Mouse (Mus musculus) liver, postnatal 0 days (tissue): Measurements from ENCODE around the gene Gm44805. TPM values are rescaled to one million over a fixed set of nuclear protein-coding genes. Genes with fewer than 3 reads are reported as not detected.
"Not testable (repeated sequence)": the region's sequence is repeated elsewhere in the genome, so short reads cannot be mapped to it uniquely, and the experiment has no call there.

ENCODE experiments used
- ATAC-seq: fragments of 200-750 bp; cut with Nextera tagmentation; 2 replicates; pipeline ENCODE4 v1.8.0; 2017; ENCODE audit warnings: mild to moderate bottlenecking, moderate library complexity
- DNase-seq: peaks from one replicate; pipeline ENCODE4 v3.0.0-alpha.2; 2016
- H3K27ac ChIP-seq: fragments of 300-500 bp; sonication (generic); 2 replicates; pipeline ENCODE4 v1.5.1; 2014; ENCODE audit warnings: antibody characterized with exemption, moderate library complexity, mild to moderate bottlenecking, low read depth
- H3K27me3 ChIP-seq: fragments of 300-500 bp; sonication (generic); 2 replicates; pipeline ENCODE4 v1.6.1; 2014; ENCODE audit warnings: low read length, control low read depth, mixed read lengths; ENCODE audit not compliant: insufficient read depth
- H3K36me3 ChIP-seq: fragments of 300-500 bp; sonication (generic); replicated peaks from 2 replicates; pipeline ENCODE4 v1.6.1; 2014; ENCODE audit warnings: mild to moderate bottlenecking, control low read depth, low read length, moderate library complexity, mixed read lengths; ENCODE audit not compliant: insufficient read depth
- H3K4me1 ChIP-seq: fragments of 300-500 bp; sonication (generic); 2 replicates; pipeline ENCODE4 v1.6.1; 2014; ENCODE audit warnings: antibody characterized with exemption, mild to moderate bottlenecking, control low read depth; ENCODE audit not compliant: insufficient read depth
- H3K4me2 ChIP-seq: fragments of 300-500 bp; sonication (generic); 2 replicates; pipeline ENCODE4 v1.6.1; 2014; ENCODE audit warnings: low read depth, mild to moderate bottlenecking, low read length, moderate library complexity, mixed read lengths
- H3K4me3 ChIP-seq: fragments of 300-500 bp; sonication (generic); 2 replicates; pipeline ENCODE4 v1.5.1; 2014; ENCODE audit warnings: low read depth, low read length
- H3K9ac ChIP-seq: fragments of 300-500 bp; sonication (generic); replicated peaks from 2 replicates; pipeline ENCODE4 v1.6.1; 2014; ENCODE audit warnings: mild to moderate bottlenecking, moderate library complexity
- H3K9me3 ChIP-seq: fragments of 300-500 bp; sonication (generic); 2 replicates; pipeline ENCODE4 v1.6.1; 2016; ENCODE audit warnings: mild to moderate bottlenecking, control low read depth, low read length, mixed read lengths
- CTCF ChIP-seq: sonication (generic); IDR thresholded peaks from 2 replicates; pipeline ENCODE4 v1.5.1; 2016; ENCODE audit warnings: antibody characterized with exemption, low read depth
- EP300 ChIP-seq: IDR thresholded peaks from 2 replicates; pipeline ENCODE4 v1.6.1; 2016; ENCODE audit warnings: antibody characterized with exemption, low read depth, mild to moderate bottlenecking
- WGBS: fragments of 180-500 bp; shearing (Covaris S2); extraction: QIAGEN DNeasy Blood & Tissue Kit; methylation state at CpG from one replicate; pipeline ENCODE4 v1.1.7; 2014; ENCODE audit not compliant: insufficient replicate concordance; 5-methylcytosine and 5-hydroxymethylcytosine counted together
- polyA plus RNA-seq: library from polyadenylated mRNA; unstranded; fragments of >200 nt; fragmentation: Nextera tagmentation; extraction: Ambion mirVana; gene quantifications from 2 replicates; pipeline ENCODE4 v1.2.1, GENCODE M21; 2015

Gm44805 gene
- polyA plus RNA-seq, 1 experiment from 2014 or later = 187 TPM

DNA sequence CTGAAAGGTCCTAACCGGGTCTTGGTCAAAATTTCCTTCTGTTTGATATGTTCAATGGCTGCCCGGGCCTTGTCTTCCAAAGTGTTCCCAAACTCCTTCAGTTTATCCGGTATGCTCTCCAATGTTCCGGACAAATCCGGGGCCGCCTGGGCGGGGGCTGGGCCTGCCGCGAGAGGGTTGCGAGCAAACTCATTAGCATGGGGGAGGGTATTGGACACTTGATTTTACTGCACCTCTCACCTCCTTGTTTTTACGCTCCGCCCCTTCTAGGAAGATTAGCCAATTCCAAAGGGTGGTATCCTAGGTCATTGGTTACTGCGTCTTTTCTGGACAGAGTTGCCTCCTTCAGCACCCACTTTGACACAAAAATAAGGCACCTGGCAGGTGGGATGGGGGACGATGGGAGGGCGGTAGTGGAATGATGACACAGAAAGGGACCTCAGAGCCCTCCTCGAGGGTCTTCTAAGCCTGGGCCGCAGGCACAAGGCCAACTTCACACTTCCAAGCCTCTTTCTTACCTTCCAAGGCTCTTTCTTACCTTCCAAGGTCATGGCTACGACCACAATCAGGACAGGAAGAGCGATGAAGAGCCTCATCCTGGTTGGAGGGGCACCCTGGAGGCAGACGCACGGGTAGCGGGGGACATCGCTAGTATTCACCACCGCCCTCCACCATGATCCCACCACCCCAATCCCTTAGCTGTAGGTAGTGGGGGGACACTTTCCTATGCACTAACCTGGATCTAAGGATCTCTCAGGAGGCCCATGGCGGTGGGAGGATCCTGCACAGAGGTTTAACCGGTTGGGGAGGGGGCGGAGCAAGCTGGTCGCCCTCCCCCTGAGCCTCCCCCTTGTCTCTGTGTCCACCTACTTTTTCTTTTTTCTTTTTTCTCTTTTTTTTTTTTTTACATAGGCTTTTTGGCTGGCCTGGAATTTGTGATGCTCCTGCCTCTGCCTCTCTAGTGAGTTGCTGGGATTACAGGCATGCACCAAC, 10.9 kb upstream of the Gm44805 start, which contains the start of gene Apoc1:
Apoc1 (minus strand) TSS at position 788 of the 993 bp plus-strand sequence.
- Histone ChIP-seq H3K27ac (peak within 1 kb of the TSS; percentile 98), H3K4me3 (peak within 1 kb of the TSS; percentile 39), H3K9ac (peak within 1 kb of the TSS; percentile 76), H3K36me3 (peaks cover 7% of the 10 kb centered on the region; the same call in 1 of the 2 replicates), H3K27me3 (no peaks in the 10 kb centered on the region), H3K4me1 (peaks cover 45% of the 10 kb centered on the region), H3K4me2 (peak within 1 kb of the TSS; percentile 66), H3K9me3 (no peaks in the 10 kb centered on the region)
- WGBS = 53% methylated on average over 28 of the region's 28 CpGs
- TF ChIP-seq CTCF = no peak
- TF ChIP-seq EP300 = peak; percentile 51
- DNase-seq = peak; percentile 76
- peak; percentile 39 for ATAC-seq

DNA sequence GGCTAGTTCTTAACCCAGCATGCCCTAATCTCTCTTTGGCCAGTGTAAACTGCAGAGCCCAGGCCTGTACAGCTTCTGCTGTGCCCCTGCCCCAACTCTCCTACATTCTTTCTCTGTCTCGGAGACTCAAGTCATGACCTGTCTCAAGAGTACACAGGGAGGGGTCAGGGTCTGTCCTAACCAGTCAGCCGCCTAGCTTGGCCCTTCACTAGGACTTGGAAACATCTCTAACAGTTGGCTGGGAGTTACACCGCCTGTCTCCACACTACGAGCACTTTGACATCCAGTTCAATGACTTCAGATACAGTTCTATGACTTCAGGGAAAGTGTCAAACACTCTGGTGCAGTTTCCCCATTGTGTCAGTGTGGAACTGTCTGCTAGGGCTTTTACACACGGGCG, 10.2 kb upstream of the Gm44805 start:
- peak overlapping the region; percentile 39 for H3K4me3 ChIP-seq

GRCm38 (mm10) chr7:19690845-19691244, 9.6 kb upstream of the Gm44805 start:
- no peak for ATAC-seq
- Histone ChIP-seq H3K9me3 (no peaks in the 10 kb centered on the region), H3K36me3 (no peaks in the 10 kb centered on the region; the same call in 1 of the 2 replicates), H3K4me1 (peaks cover 42% of the 10 kb centered on the region), H3K4me2 (peak overlapping the region; percentile 66), H3K9ac (peak overlapping the region; percentile 59), H3K27me3 (no peaks in the 10 kb centered on the region), H3K27ac (peak overlapping the region; percentile 98), H3K4me3 (no peak overlapping the region)
- 69% methylated on average over 4 of the region's 4 CpGs for WGBS
- TF ChIP-seq EP300 (no peak), CTCF (no peak)
- no peak for DNase-seq

More for the DNA sequence above, 10.2 kb upstream of the Gm44805 start:
- peaks cover 42% of the 10 kb centered on the region for H3K4me1 ChIP-seq
- ATAC-seq (no peak), DNase-seq (no peak)
- H3K9me3 ChIP-seq = no peaks in the 10 kb centered on the region
- H3K36me3 ChIP-seq = peaks cover 1% of the 10 kb centered on the region; the same call in 1 of the 2 replicates
- H3K9ac ChIP-seq = peak overlapping the region; percentile 59
- WGBS = 66% methylated on average over 6 of the region's 6 CpGs
- peak overlapping the region; percentile 98 for H3K27ac ChIP-seq
- no peaks in the 10 kb centered on the region for H3K27me3 ChIP-seq
- peak overlapping the region; percentile 66 for H3K4me2 ChIP-seq
- TF ChIP-seq CTCF (no peak), EP300 (no peak)

DNA sequence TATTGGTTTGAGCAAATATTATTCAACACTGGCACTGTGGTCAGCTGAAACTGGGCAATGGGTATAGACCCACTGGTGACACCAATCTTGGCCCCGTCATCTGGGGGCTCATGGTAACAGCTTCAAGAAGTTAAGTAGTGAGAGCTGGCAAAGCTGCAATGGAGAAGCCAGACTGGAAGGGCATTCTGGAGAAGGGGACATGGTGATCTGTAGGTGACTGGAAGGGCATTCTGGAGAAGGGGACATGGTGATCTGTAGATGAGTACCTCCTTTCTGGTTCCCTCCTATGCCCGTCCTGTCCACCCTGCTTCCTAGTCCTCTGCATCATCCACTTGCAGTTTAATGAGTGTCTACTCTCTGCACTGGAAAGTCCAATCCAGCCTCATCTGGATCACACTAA, 7.4 kb upstream of the Gm44805 start:
- H3K27ac ChIP-seq = peak overlapping the region; percentile 66
- H3K4me2 ChIP-seq = no peak overlapping the region
- no peak for TF ChIP-seq CTCF
- no peak for TF ChIP-seq EP300
- H3K9ac ChIP-seq = no peak overlapping the region
- no peaks in the 10 kb centered on the region for H3K9me3 ChIP-seq
- ATAC-seq (no peak), DNase-seq (no peak)
- 85% methylated on average over 2 of the region's 2 CpGs for WGBS
- peaks cover 34% of the 10 kb centered on the region for H3K4me1 ChIP-seq
- H3K4me3 ChIP-seq = no peak overlapping the region
- no peaks in the 10 kb centered on the region for H3K27me3 ChIP-seq
- H3K36me3 ChIP-seq = no peaks in the 10 kb centered on the region; the same call in 1 of the 2 replicates

- H3K4me2 ChIP-seq = no peak overlapping the region
- DNase-seq (no peak), ATAC-seq (no peak)
- no peak overlapping the region for H3K9ac ChIP-seq
- no peak for TF ChIP-seq EP300
- no peak for TF ChIP-seq CTCF
- WGBS = 93% methylated on average over 10 of the region's 10 CpGs
- no peaks in the 10 kb centered on the region for H3K27me3 ChIP-seq
- H3K9me3 ChIP-seq = no peaks in the 10 kb centered on the region
- H3K4me1 ChIP-seq = peaks cover 32% of the 10 kb centered on the region
- no peak overlapping the region for H3K4me3 ChIP-seq
- H3K36me3 ChIP-seq = no peaks in the 10 kb centered on the region; the same call in 1 of the 2 replicates
- H3K27ac ChIP-seq = peak overlapping the region; percentile 98
Measured at GRCm38 (mm10) chr7:19688101-19688500, 6.9 kb upstream of the Gm44805 start.

DNA sequence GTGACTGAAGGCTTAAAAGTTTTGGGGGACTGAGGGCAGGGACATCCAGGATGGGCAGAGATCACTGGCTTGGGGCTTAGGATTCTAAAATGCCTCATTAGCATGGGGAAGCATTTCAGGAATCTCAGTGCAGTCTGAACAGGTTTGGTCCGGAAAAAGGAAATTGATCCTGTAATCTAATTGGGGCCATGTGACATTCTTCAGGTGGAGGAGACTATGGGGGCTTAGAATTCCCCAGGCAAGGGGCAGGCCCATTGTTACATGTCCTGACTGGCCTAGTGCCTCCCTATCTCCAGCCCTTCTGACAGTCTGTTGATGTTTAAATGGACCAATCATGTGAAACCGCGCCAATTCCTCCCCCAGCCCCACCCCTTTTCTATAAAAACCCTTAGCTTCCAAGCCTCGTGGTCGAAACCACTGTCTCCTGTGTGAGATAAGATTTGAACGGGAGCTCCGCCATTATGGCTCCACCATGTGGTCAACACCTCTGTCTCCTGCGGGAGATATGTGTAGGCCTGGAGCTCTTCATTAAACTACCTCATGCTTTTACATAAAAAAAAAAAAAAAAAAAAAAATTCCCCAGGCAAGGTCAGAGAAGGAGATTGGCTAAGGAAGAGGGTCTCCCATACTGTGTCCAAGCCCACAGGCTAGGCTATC, 5.8 kb upstream of the Gm44805 start:
- peak; percentile 72 for ATAC-seq
- TF ChIP-seq CTCF = peak; percentile 21; the same call in 1 of the 2 replicates
- not testable (repeated sequence) for H3K4me3 ChIP-seq, H3K36me3 ChIP-seq, H3K27me3 ChIP-seq, DNase-seq, H3K4me2 ChIP-seq, H3K9me3 ChIP-seq
- H3K27ac ChIP-seq = peak overlapping the region; percentile 98
- H3K9ac ChIP-seq = 0 out of 2 replicates have a peak overlapping the region, but pooled peaks have one; percentile 11
- 29% methylated on average over 8 of the region's 8 CpGs for WGBS
- peaks cover 35% of the 10 kb centered on the region for H3K4me1 ChIP-seq
